Mouse (Mus musculus) gastrocnemius, postnatal 36 days (tissue): Measurements from ENCODE around the gene Fkbp1a. TPM values are rescaled to one million over a fixed set of nuclear protein-coding genes. Genes with fewer than 3 reads are reported as not detected.
A peak's percentile ranks its signal among the peaks of the same experiment; 100 is the strongest.

Experiments used
- DNase-seq, 2 experiments: peaks; one replicate each; pipeline ENCODE4 v3.0.0; 2022
- intact Hi-C: fragments of 180-260 bp; cut with DNase I; formaldehyde crosslinking; loops from one replicate; pipeline ENCODE4 v1.15.1; 2025
- total RNA-seq, 2 experiments: library from RNA; stranded (reverse); gene quantifications; 2 replicates each; pipeline ENCODE4 v1.2.3; 2021

The Fkbp1a gene
- total RNA-seq, 2 experiments from 2014 or later = 150 to 166 TPM

DNA sequence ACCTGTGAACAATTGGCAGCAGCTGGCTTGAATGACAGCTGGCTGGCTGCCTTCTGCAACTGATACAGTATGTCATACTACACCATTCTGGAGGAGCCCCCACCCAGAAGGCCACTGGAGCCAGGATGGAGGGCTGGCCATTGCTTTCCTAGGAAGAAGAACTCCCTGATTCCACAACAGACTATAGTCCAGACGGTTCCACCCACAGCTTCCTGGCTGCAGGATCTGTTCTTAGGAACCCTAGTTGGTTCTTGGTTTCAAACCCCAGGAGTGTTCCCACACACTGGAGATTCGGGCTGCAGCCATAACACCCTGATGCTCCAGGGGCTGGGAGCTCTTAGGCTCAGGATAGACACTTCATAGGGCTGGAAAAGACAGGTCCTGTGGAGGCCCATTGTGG lies 55.8 kb downstream of the Fkbp1a start:
- intact Hi-C loops = no loop called here
- DNase-seq = no peak

- intact Hi-C loops = no loop called here
- no peak for DNase-seq
These were observed 59.8 kb downstream of the Fkbp1a start for GRCm38 (mm10) chr2:151602106-151602505.

DNA sequence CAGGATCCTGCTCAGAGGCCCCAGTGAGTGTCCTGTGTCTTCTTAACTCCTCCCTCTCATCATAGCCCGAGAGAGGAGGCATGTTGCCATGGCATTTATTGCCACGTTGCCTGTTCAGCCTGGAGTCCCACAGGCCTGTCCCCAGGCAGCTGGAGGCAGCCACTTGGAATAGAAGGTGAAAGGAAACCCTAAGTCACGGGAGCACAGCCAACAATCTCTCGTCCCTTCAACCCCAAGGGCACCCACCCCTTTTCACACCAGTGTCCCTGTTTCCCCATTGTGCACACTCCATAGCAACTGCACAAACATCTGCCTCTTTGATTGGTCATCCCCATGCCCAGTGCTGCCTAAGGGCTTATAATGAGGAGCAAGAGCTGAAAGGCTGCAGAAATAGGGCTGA lies 61.3 kb downstream of the Fkbp1a start:
- DNase-seq = peak in 1 of 2 experiments; percentile 15
- intact Hi-C loops = no loop called here

GRCm38 (mm10) chr2:151605437-151605987 lies 63.2 kb downstream of the Fkbp1a start:
- intact Hi-C loops = no loop called here

GRCm38 (mm10) chr2:151608435-151608834 lies 66.2 kb downstream of the Fkbp1a start:
- intact Hi-C loops = no loop called here
- no peak for DNase-seq

More at GRCm38 (mm10) chr2:151605437-151605987, 63.2 kb downstream of the Fkbp1a start:
- peak; percentile 46 to 48 for DNase-seq

DNA sequence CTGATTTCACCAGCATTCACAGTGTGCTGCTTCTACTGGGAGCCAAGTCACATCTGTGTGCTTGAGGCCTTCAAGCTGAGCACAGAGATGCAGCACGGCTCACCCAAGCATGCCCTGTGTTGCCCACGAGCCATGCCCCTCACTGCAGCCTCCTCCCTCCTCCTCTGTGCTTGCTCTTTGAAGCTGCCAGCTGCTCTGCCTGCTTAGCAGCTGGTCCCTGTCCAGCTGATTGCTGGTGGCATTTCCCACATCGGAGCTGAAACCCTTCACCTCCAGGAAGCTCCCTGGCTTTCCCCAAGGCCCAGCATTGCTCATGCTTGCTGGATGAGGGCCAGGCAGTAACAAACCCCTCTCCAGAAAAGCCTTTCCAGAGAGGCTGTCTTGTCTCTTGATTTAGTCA lies 67.7 kb downstream of the Fkbp1a start:
- no peak for DNase-seq
- intact Hi-C loops = no loop called here

Other genes starting within 250 kb of the Fkbp1a start
- gene 4921509C19Rik, start 66.3 kb upstream of the Fkbp1a start, total RNA-seq = not detected
- gene Nsfl1c, start 48.3 kb upstream of the Fkbp1a start, total RNA-seq = 10 to 100 TPM; 76.2 to 77.8 TPM
- under 1 TPM; 0.48 to 0.54 TPM for gene Sdcbp2, start 30.1 kb downstream of the Fkbp1a start, total RNA-seq
- 10 to 100 TPM; 25.7 to 33.6 TPM for gene Snph, start 90.1 kb downstream of the Fkbp1a start, total RNA-seq
- not detected for gene Rad21l, start 126.0 kb downstream of the Fkbp1a start, total RNA-seq
- gene Tmem74b, start 159.5 kb downstream of the Fkbp1a start, total RNA-seq = 1 to 10 TPM in 1 of 2 experiments, under 1 TPM in 1; 0.42 to 1.3 TPM
- 10 to 100 TPM; 17.0 to 19.9 TPM for gene Psmf1, start 201.7 kb downstream of the Fkbp1a start, total RNA-seq